Mouse (Mus musculus): ENCODE data around the gene Anxa9. TPM values are rescaled to one million over a fixed set of nuclear protein-coding genes. Genes with fewer than 3 reads are reported as not detected.
A peak's percentile ranks its signal among the peaks of the same experiment; 100 is the strongest.

The Anxa9 gene
- total and polyA plus RNA-seq, 2 experiments = 0.55 to 0.91 TPM

GRCm38 (mm10) chr3:95319701-95320625 lies 13.0 kb upstream of the Anxa9 start:
- Histone ChIP-seq H3K27ac (replicated peaks; ENCODE audit: insufficient read depth, low read depth, low read length) (peak overlapping the region; percentile 92), H3K79me2 (ENCODE audit: control insufficient read depth, insufficient read depth, low read length) (peaks cover 31% of the 10 kb centered on the region; the same call in 1 of the 2 replicates), H3K4me3 (ENCODE audit: insufficient read depth, low read depth, low read length) (peak overlapping the region; percentile 5; the same call in 1 of the 2 replicates), H3K4me1 (ENCODE audit: control insufficient read depth, insufficient read depth, low read length) (peaks cover 44% of the 10 kb centered on the region), H3K36me3 (ENCODE audit: control insufficient read depth, insufficient read depth, low read length) (peaks cover 46% of the 10 kb centered on the region), H3K9ac (ENCODE audit: low read depth, low read length) (peak overlapping the region; percentile 70), H3K27me3 (ENCODE audit: control insufficient read depth, insufficient read depth, low read length) (no peaks in the 10 kb centered on the region)
- TF ChIP-seq POLR2A (IDR thresholded peaks at IDR 0.05; ENCODE audit: extremely low read depth, insufficient read depth, low read length) = no peak
- TF ChIP-seq CTCF (IDR thresholded peaks at IDR 0.05; ENCODE audit: low read depth, low read length) = no peak
- WGBS = 28% methylated on average over 12 of the region's 12 CpGs
- peak; percentile 97 for DNase-seq (ENCODE audit: extremely low read depth, low read depth, low spot score)

- H3K79me2 ChIP-seq (ENCODE audit: control insufficient read depth, insufficient read depth, low read length) = peaks cover 31% of the 10 kb centered on the region; the same call in 1 of the 2 replicates
- peaks cover 44% of the 10 kb centered on the region for H3K4me1 ChIP-seq (ENCODE audit: control insufficient read depth, insufficient read depth, low read length)
- no peak for TF ChIP-seq CTCF (IDR thresholded peaks at IDR 0.05; ENCODE audit: low read depth, low read length)
- no peak for TF ChIP-seq POLR2A (IDR thresholded peaks at IDR 0.05; ENCODE audit: extremely low read depth, insufficient read depth, low read length)
- H3K9ac ChIP-seq (ENCODE audit: low read depth, low read length) = peak overlapping the region; percentile 90
- no peaks in the 10 kb centered on the region for H3K27me3 ChIP-seq (ENCODE audit: control insufficient read depth, insufficient read depth, low read length)
- 10% methylated on average over 2 of the region's 2 CpGs for WGBS
- DNase-seq (ENCODE audit: extremely low read depth, low read depth, low spot score) = no peak
- peak overlapping the region; percentile 98 for H3K27ac ChIP-seq (replicated peaks; ENCODE audit: insufficient read depth, low read depth, low read length)
- peak overlapping the region; percentile 61 for H3K4me3 ChIP-seq (ENCODE audit: insufficient read depth, low read depth, low read length)
- peaks cover 38% of the 10 kb centered on the region for H3K36me3 ChIP-seq (ENCODE audit: control insufficient read depth, insufficient read depth, low read length)
Observed at GRCm38 (mm10) chr3:95319110-95319509, 12.1 kb upstream of the Anxa9 start.

GRCm38 (mm10) chr3:95318548-95318947 lies 11.6 kb upstream of the Anxa9 start:
- no peaks in the 10 kb centered on the region for H3K27me3 ChIP-seq (ENCODE audit: control insufficient read depth, insufficient read depth, low read length)
- peaks cover 35% of the 10 kb centered on the region for H3K36me3 ChIP-seq (ENCODE audit: control insufficient read depth, insufficient read depth, low read length)
- DNase-seq (ENCODE audit: extremely low read depth, low read depth, low spot score) = peak; percentile 100
- peak; percentile 94 for TF ChIP-seq POLR2A (IDR thresholded peaks at IDR 0.05; ENCODE audit: extremely low read depth, insufficient read depth, low read length)
- TF ChIP-seq CTCF (IDR thresholded peaks at IDR 0.05; ENCODE audit: low read depth, low read length) = no peak
- peak overlapping the region; percentile 61 for H3K4me3 ChIP-seq (ENCODE audit: insufficient read depth, low read depth, low read length)
- 13% methylated on average over 6 of the region's 6 CpGs for WGBS
- H3K9ac ChIP-seq (ENCODE audit: low read depth, low read length) = peak overlapping the region; percentile 90
- H3K27ac ChIP-seq (replicated peaks; ENCODE audit: insufficient read depth, low read depth, low read length) = peak overlapping the region; percentile 98
- H3K79me2 ChIP-seq (ENCODE audit: control insufficient read depth, insufficient read depth, low read length) = peaks cover 31% of the 10 kb centered on the region; the same call in 1 of the 2 replicates
- H3K4me1 ChIP-seq (ENCODE audit: control insufficient read depth, insufficient read depth, low read length) = peaks cover 41% of the 10 kb centered on the region

GRCm38 (mm10) chr3:95317414-95318080 lies 10.6 kb upstream of the Anxa9 start:
- TF ChIP-seq CTCF (IDR thresholded peaks at IDR 0.05; ENCODE audit: low read depth, low read length) (peak; percentile 81), POLR2A (IDR thresholded peaks at IDR 0.05; ENCODE audit: extremely low read depth, insufficient read depth, low read length) (no peak)
- Histone ChIP-seq H3K79me2 (ENCODE audit: control insufficient read depth, insufficient read depth, low read length) (peaks cover 31% of the 10 kb centered on the region; the same call in 1 of the 2 replicates), H3K9ac (ENCODE audit: low read depth, low read length) (peak overlapping the region; percentile 46), H3K36me3 (ENCODE audit: control insufficient read depth, insufficient read depth, low read length) (peaks cover 27% of the 10 kb centered on the region), H3K4me3 (ENCODE audit: insufficient read depth, low read depth, low read length) (peak overlapping the region; percentile 2), H3K4me1 (ENCODE audit: control insufficient read depth, insufficient read depth, low read length) (peaks cover 36% of the 10 kb centered on the region), H3K27ac (replicated peaks; ENCODE audit: insufficient read depth, low read depth, low read length) (peak overlapping the region; percentile 87), H3K27me3 (ENCODE audit: control insufficient read depth, insufficient read depth, low read length) (no peaks in the 10 kb centered on the region)
- DNase-seq (ENCODE audit: extremely low read depth, low read depth, low spot score) = peak; percentile 70
- WGBS = 11% methylated on average over 12 of the region's 12 CpGs

- peaks cover 31% of the 10 kb centered on the region for H3K4me1 ChIP-seq (ENCODE audit: control insufficient read depth, insufficient read depth, low read length)
- peak overlapping the region; percentile 99 for H3K9ac ChIP-seq (ENCODE audit: low read depth, low read length)
- DNase-seq (ENCODE audit: extremely low read depth, low read depth, low spot score) = peak; percentile 57
- H3K4me3 ChIP-seq (ENCODE audit: insufficient read depth, low read depth, low read length) = peak overlapping the region; percentile 92
- peaks cover 31% of the 10 kb centered on the region; the same call in 1 of the 2 replicates for H3K79me2 ChIP-seq (ENCODE audit: control insufficient read depth, insufficient read depth, low read length)
- WGBS = 2% methylated on average over 9 of the region's 9 CpGs
- no peaks in the 10 kb centered on the region for H3K27me3 ChIP-seq (ENCODE audit: control insufficient read depth, insufficient read depth, low read length)
- peaks cover 11% of the 10 kb centered on the region for H3K36me3 ChIP-seq (ENCODE audit: control insufficient read depth, insufficient read depth, low read length)
- TF ChIP-seq CTCF (IDR thresholded peaks at IDR 0.05; ENCODE audit: low read depth, low read length) (no peak), POLR2A (IDR thresholded peaks at IDR 0.05; ENCODE audit: extremely low read depth, insufficient read depth, low read length) (no peak)
- H3K27ac ChIP-seq (replicated peaks; ENCODE audit: insufficient read depth, low read depth, low read length) = peak overlapping the region; percentile 88
Observed at GRCm38 (mm10) chr3:95315844-95316550, 9.0 kb upstream of the Anxa9 start.

All from liver, adult 2 months (tissue).